Mouse (Mus musculus): ENCODE results near the gene Platr17. TPM values are rescaled to one million over a fixed set of nuclear protein-coding genes. Genes with fewer than 3 reads are reported as not detected.

Platr17 gene
- polyA plus RNA-seq, 1 experiment from 2014 or later = 1.1 TPM

- Histone ChIP-seq H3K36me3 (peaks cover 23% of the 10 kb centered on the region), H3K27me3 (replicated peaks) (no peaks in the 10 kb centered on the region), H3K27ac (no peak overlapping the region), H3K9me3 (no peaks in the 10 kb centered on the region), H3K4me3 (replicated peaks) (peak overlapping the region; percentile 89; the same call in 1 of the 2 replicates), H3K4me1 (peaks cover 24% of the 10 kb centered on the region), H3K9ac (no peak overlapping the region), H3K4me2 (peak overlapping the region; percentile 94)
- no peak for ATAC-seq (ENCODE audit: insufficient read depth, low FRiP score, low read depth)
- 75% methylated on average over 11 of the region's 11 CpGs for WGBS
These were observed 33.8 kb downstream of the Platr17 start for GRCm38 (mm10) chr17:33938783-33939182.

DNA sequence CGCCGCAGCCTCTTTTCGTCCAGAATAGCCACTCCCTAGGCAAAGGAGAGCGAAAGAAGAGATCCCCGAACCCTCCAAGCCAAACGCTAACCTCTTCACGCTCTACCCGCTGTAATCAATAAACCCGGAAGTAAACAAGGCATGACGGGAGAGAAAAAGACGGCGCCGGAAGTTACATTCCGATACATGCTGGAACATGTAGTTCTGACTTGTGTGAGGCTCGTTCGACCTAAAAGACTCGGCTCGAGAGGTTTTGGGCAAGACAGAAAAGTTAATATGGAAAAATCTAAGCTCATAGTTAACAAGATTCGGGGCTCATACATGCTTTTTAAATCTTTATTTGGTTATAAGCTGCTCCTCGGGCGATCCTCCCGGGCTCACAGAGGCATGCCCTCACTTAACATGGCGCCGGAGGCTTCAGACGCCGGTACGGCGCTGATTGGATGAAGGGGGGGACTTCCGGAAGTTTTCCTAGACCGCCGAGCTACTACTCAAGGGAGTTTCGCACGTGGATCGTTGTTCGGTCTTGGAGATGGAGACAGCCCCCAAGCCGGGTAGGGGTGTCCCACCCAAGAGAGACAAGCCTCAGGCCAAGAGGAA is 35.4 kb downstream of the Platr17 start, which contains the start of the genes Pfdn6 and Wdr46:
TSS of gene Pfdn6 (minus strand) at position 138 of the 600 bp plus-strand sequence.
TSS of gene Wdr46 (plus strand) at position 455 of the 600 bp plus-strand sequence.
- under 1% methylated on average over 36 of the region's 36 CpGs for WGBS
- ATAC-seq (ENCODE audit: insufficient read depth, low FRiP score, low read depth) = peak; percentile 90
- H3K36me3 ChIP-seq = peaks cover 31% of the 10 kb centered on the region
- peak within 1 kb of the TSS; percentile 82 for H3K9ac ChIP-seq
- H3K4me2 ChIP-seq = peak within 1 kb of the TSS; percentile 94
- peak within 1 kb of the TSS; percentile 78 for H3K27ac ChIP-seq
- H3K4me1 ChIP-seq = peaks cover 24% of the 10 kb centered on the region
- no peaks in the 10 kb centered on the region for H3K27me3 ChIP-seq (replicated peaks)
- peak within 1 kb of the TSS; percentile 89 for H3K4me3 ChIP-seq (replicated peaks)
- H3K9me3 ChIP-seq = no peaks in the 10 kb centered on the region

DNA sequence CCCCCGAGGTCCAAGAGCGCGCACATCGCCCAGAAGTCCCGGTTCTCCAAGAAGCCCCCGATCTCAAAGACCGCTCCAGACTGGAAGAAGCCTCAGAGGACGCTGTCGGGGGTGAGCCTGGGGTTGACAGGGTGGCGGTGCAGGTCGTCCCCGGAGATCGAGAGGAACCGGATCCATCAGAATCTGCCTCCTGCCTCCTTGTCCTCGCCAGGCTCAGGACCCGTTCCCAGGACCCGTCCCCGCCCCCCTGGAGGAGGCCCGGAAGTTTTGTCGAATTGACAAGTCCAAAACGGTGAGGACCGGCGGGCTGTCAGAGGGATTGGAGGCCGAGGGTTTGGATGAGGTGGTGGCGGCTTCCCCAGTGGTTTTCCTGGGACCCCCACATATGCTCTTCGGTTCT is 36.0 kb downstream of the Platr17 start:
- 2% methylated on average over 26 of the region's 26 CpGs for WGBS
- Histone ChIP-seq H3K4me1 (peaks cover 24% of the 10 kb centered on the region), H3K27ac (no peak overlapping the region), H3K9ac (peak overlapping the region; percentile 82), H3K27me3 (replicated peaks) (no peaks in the 10 kb centered on the region), H3K36me3 (peaks cover 25% of the 10 kb centered on the region), H3K4me3 (replicated peaks) (peak overlapping the region; percentile 89), H3K9me3 (no peaks in the 10 kb centered on the region), H3K4me2 (peak overlapping the region; percentile 94)
- no peak for ATAC-seq (ENCODE audit: insufficient read depth, low FRiP score, low read depth)

DNA sequence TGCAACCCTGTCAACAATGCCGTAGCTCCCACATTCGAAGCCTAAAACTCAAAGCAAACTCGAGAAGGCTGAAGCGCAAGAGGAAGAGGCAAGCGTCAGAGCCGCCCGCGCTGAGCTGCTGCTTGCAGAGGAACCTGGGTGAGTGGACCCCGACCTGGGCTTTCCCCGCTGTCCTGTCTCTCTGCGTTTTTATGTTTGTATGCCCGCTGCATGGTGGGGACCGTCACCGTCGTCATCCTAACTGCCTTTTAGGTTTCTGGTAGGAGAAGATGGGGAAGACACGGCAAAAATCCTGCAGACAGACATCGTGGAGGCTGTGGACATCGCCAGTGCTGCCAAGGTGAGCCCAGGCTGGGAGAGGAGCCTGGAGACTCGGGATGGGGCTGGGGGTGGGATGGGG is 36.4 kb downstream of the Platr17 start:
- WGBS = 48% methylated on average over 19 of the region's 19 CpGs
- Histone ChIP-seq H3K27ac (no peak overlapping the region), H3K27me3 (replicated peaks) (no peaks in the 10 kb centered on the region), H3K4me1 (peaks cover 24% of the 10 kb centered on the region), H3K9ac (peak overlapping the region; percentile 82), H3K4me2 (peak overlapping the region; percentile 94), H3K36me3 (peaks cover 25% of the 10 kb centered on the region), H3K9me3 (no peaks in the 10 kb centered on the region), H3K4me3 (replicated peaks) (peak overlapping the region; percentile 89)
- no peak for ATAC-seq (ENCODE audit: insufficient read depth, low FRiP score, low read depth)

GRCm38 (mm10) chr17:33943454-33943853 is 38.5 kb downstream of the Platr17 start:
- no peaks in the 10 kb centered on the region for H3K9me3 ChIP-seq
- no peaks in the 10 kb centered on the region for H3K27me3 ChIP-seq (replicated peaks)
- H3K4me1 ChIP-seq = peaks cover 24% of the 10 kb centered on the region
- peaks cover 17% of the 10 kb centered on the region for H3K36me3 ChIP-seq
- H3K9ac ChIP-seq = no peak overlapping the region
- 92% methylated on average over 15 of the region's 15 CpGs for WGBS
- no peak for ATAC-seq (ENCODE audit: insufficient read depth, low FRiP score, low read depth)
- no peak overlapping the region for H3K4me2 ChIP-seq
- no peak overlapping the region for H3K4me3 ChIP-seq (replicated peaks)
- no peak overlapping the region for H3K27ac ChIP-seq

GRCm38 (mm10) chr17:33947430-33948089 is 42.6 kb downstream of the Platr17 start:
- H3K4me3 ChIP-seq (replicated peaks) = no peak overlapping the region
- H3K36me3 ChIP-seq = peaks cover 19% of the 10 kb centered on the region
- no peak overlapping the region for H3K9ac ChIP-seq
- no peak overlapping the region for H3K27ac ChIP-seq
- H3K27me3 ChIP-seq (replicated peaks) = no peaks in the 10 kb centered on the region
- 84% methylated on average over 10 of the region's 10 CpGs for WGBS
- H3K4me2 ChIP-seq = no peak overlapping the region
- H3K4me1 ChIP-seq = peaks cover 24% of the 10 kb centered on the region
- no peak for ATAC-seq (ENCODE audit: insufficient read depth, low FRiP score, low read depth)
- no peaks in the 10 kb centered on the region for H3K9me3 ChIP-seq

- peaks cover 31% of the 10 kb centered on the region for H3K4me1 ChIP-seq
- no peak for ATAC-seq (ENCODE audit: insufficient read depth, low FRiP score, low read depth)
- no peak overlapping the region for H3K4me2 ChIP-seq
- no peak overlapping the region for H3K4me3 ChIP-seq (replicated peaks)
- H3K36me3 ChIP-seq = peaks cover 25% of the 10 kb centered on the region
- no peaks in the 10 kb centered on the region for H3K9me3 ChIP-seq
- WGBS = 85% methylated on average over 22 of the region's 22 CpGs
- H3K27me3 ChIP-seq (replicated peaks) = no peaks in the 10 kb centered on the region
- H3K27ac ChIP-seq = peak overlapping the region; percentile 4; the same call in 1 of the 2 replicates
- H3K9ac ChIP-seq = no peak overlapping the region
These were observed 43.4 kb downstream of the Platr17 start for GRCm38 (mm10) chr17:33948090-33948904.

DNA sequence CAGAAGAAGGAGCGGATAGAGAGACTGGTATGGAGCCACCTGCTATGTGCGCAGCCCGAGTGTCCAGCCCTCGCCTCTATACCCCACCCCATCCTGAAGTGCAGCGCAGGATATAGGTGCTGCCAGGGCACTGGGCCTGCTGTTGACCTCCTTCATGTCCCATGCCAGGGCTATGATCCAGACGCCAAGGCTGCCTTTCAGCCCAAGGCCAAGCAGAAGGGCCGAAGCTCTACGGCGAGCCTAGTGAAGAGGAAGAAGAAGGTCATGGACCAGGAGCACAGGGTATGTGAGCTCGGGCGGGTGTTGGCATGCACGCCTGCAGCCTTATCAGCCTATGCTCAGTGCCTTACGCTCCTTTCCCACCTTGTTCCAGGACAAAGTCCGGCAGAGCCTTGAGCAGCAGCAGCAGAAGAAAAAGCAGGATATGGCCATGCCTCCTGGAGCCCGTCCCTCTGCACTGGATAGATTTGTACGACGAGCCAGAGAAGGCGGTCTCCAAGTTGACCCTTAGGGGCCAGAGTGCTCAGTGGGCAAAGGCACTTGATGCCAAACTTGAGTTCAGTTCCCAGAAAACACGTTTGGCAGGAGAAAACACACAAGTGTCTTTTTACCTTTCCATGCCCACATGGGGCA is 44.1 kb downstream of the Platr17 start:
- Histone ChIP-seq H3K9ac (no peak overlapping the region), H3K27me3 (replicated peaks) (no peaks in the 10 kb centered on the region), H3K4me1 (peaks cover 39% of the 10 kb centered on the region), H3K4me2 (no peak overlapping the region), H3K27ac (peak overlapping the region; percentile 26; the same call in 1 of the 2 replicates), H3K9me3 (no peaks in the 10 kb centered on the region), H3K36me3 (peaks cover 21% of the 10 kb centered on the region), H3K4me3 (replicated peaks) (no peak overlapping the region)
- WGBS = 82% methylated on average over 19 of the region's 19 CpGs
- ATAC-seq (ENCODE audit: insufficient read depth, low FRiP score, low read depth) = 0 out of 2 replicates have a peak, but pooled peaks have one; percentile 20

DNA sequence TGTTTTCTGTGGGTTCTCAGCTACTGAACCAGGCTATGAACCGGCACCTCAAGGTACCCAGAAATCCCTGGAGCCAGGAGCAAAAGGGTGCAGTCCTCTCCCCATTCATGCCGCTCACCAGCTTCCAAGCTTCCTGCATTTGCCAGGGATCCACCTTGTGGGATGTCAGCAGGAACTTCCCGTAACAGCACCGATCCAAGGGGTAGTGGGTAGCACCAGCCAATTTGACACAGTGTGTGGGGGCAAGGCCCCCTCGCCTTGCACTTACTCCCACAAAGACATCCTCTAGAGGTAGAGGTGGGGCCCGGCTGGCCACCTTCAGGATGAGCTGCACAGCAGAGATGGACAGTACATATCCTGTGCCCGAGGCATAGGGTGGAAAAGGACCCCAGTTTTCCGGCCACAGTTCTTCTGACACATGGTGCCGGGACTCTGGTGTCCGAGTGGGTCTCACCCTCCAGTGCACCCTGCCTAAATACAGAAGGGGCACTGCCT is 45.2 kb downstream of the Platr17 start:
- Histone ChIP-seq H3K4me2 (peak overlapping the region; percentile 88), H3K4me1 (peaks cover 44% of the 10 kb centered on the region), H3K27ac (peak overlapping the region; percentile 94), H3K36me3 (peaks cover 12% of the 10 kb centered on the region), H3K27me3 (replicated peaks) (no peaks in the 10 kb centered on the region), H3K9ac (peak overlapping the region; percentile 18; the same call in 1 of the 2 replicates), H3K9me3 (no peaks in the 10 kb centered on the region), H3K4me3 (replicated peaks) (peak overlapping the region; percentile 48)
- ATAC-seq (ENCODE audit: insufficient read depth, low FRiP score, low read depth) = no peak
- 73% methylated on average over 10 of the region's 10 CpGs for WGBS

GRCm38 (mm10) chr17:33951021-33951946 is 46.3 kb downstream of the Platr17 start, which contains the start of gene B3galt4:
TSS of gene B3galt4 (minus strand) at chr17:33951488.
- no peaks in the 10 kb centered on the region for H3K27me3 ChIP-seq (replicated peaks)
- peaks cover 44% of the 10 kb centered on the region for H3K4me1 ChIP-seq
- H3K36me3 ChIP-seq = peaks cover 12% of the 10 kb centered on the region
- H3K9me3 ChIP-seq = no peaks in the 10 kb centered on the region
- peak; percentile 80 for ATAC-seq (ENCODE audit: insufficient read depth, low FRiP score, low read depth)
- peak within 1 kb of the TSS; percentile 48 for H3K4me3 ChIP-seq (replicated peaks)
- peak within 1 kb of the TSS; percentile 88 for H3K4me2 ChIP-seq
- WGBS = under 1% methylated on average over 45 of the region's 45 CpGs
- peak within 1 kb of the TSS; percentile 18; the same call in 1 of the 2 replicates for H3K9ac ChIP-seq
- H3K27ac ChIP-seq = peak within 1 kb of the TSS; percentile 94
